Mouse (Mus musculus) frontal cortex, postnatal 10 days (tissue): ENCODE data around the gene Dlg5.
A peak's percentile ranks its signal among the peaks of the same experiment; 100 is the strongest.

Experiments
- DNase-seq, 2 experiments: peaks; one replicate each; pipeline ENCODE4 v3.0.0; 2022; ENCODE audit warnings: low spot score in 2 of 2, mixed read lengths in 1 of 2

The Dlg5 gene

DNA sequence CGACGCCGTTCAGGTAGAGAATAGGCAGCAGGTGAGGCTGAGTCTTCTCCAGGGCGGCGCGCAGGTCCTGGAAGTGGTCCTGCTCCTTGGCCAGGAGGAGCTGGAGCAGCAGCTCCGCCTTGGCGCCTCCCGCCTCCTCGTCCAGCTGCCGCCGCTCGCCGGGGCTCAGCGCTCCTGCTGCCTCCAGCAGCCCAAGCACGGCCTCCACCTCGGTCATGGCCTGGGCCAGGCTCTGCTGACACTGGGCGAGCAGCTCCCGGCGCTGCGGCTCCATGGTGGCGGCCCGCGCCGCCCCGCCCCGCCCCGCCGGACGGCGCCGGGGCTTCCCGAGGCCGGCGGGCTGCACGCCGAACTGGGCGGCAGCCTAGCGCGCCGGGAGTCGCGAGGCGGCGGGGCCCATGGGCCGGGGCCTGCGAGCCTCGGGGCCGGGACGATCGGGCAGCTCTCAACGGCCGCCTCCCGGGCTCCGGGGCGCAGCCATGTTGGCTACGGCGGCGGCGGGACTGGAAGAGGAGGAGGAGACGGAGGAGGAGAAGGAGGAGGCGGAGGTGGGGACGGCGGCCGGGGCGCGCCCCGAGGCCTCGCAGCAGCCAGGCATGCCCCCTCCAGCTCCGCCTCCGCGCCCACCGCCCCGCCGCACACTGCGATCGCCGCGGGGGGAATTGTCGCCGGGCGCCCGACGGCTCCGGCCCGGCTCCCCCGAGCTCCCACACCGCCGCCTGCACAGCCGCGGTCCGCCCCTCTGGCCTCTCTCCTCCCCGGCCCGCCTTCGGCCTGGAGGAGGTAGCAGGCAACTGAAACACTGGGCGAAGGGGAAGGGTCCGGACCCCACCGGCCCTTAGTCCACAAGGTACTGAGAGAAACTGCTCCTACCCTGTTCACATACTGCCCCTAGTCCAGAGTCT lies at the start of gene Dlg5:
TSS of gene Dlg5 (minus strand) at position 744 of the 905 bp plus-strand sequence.
- DNase-seq, result peak in 1 of 2 experiments; percentile 53

DNA sequence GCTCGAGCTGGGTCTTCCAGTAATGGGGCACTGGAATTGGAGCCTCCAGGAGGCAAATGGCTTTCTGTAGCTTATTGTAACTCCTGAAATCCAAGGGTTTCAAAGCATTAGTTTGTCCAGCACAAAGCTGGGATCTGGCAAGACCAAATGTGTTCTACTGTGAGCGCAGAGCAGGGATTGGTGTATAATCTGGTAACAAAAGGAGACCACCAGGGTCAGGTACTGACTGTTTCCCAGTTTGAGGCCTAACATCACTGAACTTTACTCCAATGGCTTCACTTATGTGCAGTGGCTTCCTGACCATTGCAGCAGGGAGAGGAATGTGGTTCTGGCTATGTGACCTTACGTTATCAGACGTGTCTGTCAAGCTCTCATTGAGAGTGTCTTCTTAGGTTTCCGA lies 47.9 kb upstream of the Dlg5 start:
- no peak for DNase-seq

DNA sequence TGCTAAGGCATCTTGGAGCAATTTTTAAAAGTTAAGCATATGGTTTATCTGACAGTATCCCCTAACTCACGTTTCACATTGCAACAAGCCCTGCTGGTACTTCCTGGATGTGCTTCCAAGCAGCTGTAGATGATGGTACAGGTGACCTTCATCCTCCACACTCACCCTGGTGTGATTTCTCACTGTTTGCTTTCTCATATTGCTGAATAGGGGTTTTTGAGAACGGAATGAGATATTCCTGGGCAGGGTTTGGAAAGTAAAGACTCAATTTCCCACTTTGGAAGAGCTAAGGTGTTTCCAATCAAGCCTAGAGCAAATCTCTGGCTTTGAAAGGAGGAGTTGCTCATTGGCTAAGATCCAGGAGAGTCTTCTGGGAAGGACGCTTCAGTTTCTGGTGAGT lies 47.2 kb upstream of the Dlg5 start, which contains the start of gene E330034G19Rik:
TSS of gene E330034G19Rik (plus strand) at position 301 of the 400 bp plus-strand sequence.
- no peak for DNase-seq

GRCm38 (mm10) chr14:24290726-24291125 lies 45.0 kb upstream of the Dlg5 start:
- DNase-seq, result no peak

DNA sequence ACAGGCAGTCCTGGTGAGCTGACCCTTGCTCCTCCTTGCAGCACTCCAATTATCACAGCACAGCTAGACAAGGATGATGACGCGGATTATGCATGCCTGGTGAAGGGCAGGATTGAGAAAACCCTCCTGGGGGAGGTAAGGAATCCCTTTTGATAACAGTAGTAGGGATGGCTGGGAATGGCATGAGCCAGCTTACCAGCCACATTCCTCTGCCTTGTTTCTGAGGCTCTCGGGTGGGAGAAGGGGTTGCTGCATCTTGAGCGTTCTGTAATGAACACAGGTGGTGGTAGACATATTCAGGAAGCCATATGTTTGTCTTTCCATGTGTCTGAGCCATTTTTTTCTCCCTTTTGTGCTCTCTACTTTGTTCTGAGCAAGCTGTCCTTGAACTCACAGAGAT lies 40.4 kb upstream of the Dlg5 start:
- no peak for DNase-seq

DNA sequence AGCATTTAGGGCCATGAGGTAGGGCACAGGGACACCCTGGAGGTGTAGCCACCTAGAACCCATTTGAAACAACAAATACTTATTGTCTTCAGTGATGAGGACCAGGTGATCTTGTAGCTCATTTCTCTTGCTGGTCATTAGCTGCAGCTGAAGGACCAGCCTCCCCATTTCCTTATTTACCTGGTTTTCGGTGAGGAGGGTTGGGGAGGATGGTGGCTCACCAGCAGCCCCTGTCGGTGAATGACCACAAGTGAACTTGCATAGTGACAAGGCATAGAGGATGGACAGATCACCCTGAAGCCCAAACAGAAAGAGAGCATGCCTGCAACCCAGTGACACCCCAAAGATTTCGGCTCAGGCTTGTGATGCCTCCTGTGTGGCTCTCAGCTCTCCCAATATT lies 36.6 kb upstream of the Dlg5 start:
- DNase-seq, result no peak

DNA sequence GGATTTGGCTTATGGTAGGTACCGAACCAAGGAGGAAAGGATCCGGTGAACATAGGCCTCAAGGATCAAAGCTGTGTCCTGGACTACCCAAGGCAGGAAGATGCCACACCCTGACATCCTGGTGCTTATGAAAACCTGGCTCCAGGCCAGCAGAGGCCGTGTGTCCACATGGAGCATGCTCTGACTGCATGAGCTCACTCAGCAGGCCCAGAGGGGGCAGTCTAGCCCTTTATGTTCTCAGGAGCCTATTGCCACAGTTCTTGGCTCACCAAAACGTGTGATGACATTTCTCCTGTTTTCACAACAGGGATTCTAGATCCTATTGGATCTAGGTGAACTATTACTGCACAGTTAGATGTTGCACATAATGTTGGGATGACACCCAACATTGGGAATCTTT lies 35.6 kb upstream of the Dlg5 start:
- DNase-seq, result no peak

- no peak for DNase-seq
Measured at GRCm38 (mm10) chr14:24275534-24275933, 29.8 kb upstream of the Dlg5 start.

GRCm38 (mm10) chr14:24273575-24273974 lies 27.9 kb upstream of the Dlg5 start:
- no peak for DNase-seq

DNA sequence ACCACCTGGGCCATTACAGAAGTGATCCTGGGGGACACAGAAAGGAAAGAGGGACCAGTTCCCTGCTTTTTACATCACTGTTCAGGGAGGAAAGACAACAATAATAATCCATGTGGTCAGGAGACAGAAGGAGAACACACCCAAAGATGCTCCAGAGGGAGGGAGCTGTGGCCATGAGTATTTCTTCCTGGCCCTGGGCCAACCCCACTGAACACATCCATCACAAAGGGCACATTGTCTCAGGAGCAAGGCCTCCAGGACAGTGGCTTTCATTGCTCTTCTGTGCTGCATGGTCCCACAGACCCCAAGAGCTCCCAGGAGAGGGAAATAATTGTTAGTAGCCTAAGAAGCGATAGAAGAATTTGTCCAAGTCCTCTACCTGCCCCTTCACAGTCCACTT lies 23.9 kb upstream of the Dlg5 start:
- no peak for DNase-seq

DNA sequence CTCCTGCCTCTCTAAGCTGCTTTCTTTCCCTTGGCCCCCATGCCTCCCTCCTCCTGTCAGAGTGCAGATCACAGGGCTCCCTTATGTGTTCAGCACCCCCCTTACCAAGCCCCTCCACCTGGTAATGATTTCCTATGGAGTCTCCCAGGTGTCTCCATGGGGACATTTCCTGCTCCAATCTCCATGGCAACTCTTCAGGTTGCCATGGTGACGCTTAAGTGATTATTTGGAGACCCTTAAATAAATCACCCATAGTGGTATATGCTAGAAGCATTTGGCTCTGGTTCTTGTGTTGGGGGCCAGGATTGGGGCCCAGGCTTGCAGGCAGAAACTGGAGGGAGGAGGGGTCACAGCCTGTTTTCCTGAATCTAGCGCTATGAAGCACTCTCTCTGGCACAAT lies 17.2 kb upstream of the Dlg5 start:
- DNase-seq, result peak; percentile 38 to 43

DNA sequence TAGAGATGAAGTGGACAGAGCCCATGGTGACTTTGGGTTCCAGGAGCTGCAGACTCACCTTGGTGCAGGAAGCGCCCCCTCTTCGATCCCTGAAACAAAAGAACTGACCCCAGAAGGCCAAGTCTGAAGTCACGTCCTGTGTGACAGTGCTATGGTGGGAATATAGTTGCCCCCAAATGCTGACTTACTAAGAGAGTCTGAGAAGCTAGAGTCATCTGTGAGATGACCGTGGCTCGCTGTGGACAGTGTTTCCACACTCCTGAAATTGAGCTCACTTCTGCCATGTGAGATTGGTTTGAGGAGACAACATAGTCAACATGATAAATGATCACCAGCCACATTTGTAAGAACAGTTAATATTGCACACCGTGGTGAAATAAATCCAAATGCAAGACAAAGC lies 16.7 kb upstream of the Dlg5 start:
- DNase-seq, result no peak

GRCm38 (mm10) chr14:24260391-24260790 lies 14.7 kb upstream of the Dlg5 start:
- DNase-seq, result no peak

- DNase-seq, result no peak
Measured at GRCm38 (mm10) chr14:24255956-24256355, 10.2 kb upstream of the Dlg5 start.

DNA sequence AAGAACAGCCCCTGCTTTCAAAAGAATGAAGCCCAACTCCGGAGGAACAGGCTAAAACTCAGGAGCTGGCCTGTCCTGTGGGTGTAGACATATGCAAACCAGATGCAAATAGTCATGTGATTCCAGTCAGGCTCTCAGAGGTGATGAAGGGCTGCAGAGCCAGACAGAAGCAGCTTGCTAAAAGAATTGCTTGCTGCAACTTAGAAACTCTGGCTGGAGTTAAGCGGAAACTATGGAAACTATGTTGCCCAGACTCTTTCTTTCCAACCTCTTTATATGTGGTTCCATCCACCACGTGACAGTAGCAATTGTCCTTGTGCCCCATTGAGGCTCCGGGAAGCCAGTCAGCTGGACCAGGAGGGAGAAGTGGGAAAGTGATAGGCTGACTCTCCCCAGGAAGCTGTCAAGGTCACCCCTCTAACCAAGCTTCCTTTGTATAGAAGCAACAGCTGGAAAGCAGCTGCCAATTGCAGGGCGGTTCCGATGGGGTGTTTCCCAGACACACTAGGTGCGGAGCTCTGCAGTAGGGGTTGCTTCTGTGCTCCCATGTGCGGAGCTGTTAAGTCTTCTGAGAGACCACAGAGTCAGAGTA lies 8.0 kb upstream of the Dlg5 start:
- DNase-seq, result no peak

DNA sequence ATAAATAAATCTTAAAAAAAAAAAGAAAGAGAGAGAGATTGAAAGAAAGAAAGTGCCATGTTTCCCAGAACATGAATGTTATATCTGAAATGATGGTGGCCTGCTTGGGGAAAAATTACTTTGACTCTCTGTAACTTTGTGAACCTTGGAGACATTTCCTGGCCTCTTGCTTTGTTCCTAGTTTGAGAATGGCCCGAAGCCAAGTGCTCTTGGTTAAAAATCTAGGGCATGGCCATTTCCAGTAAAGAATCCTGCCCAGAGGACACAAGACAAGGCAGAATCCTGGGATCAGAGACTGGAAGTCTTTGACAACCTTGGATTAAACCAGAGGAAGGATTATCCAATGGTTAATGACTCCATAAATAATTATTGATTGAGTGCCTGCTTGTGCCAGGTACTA lies 5.6 kb upstream of the Dlg5 start:
- DNase-seq, result no peak

- DNase-seq, result no peak
Measured at GRCm38 (mm10) chr14:24249926-24250325, 4.2 kb upstream of the Dlg5 start.

DNA sequence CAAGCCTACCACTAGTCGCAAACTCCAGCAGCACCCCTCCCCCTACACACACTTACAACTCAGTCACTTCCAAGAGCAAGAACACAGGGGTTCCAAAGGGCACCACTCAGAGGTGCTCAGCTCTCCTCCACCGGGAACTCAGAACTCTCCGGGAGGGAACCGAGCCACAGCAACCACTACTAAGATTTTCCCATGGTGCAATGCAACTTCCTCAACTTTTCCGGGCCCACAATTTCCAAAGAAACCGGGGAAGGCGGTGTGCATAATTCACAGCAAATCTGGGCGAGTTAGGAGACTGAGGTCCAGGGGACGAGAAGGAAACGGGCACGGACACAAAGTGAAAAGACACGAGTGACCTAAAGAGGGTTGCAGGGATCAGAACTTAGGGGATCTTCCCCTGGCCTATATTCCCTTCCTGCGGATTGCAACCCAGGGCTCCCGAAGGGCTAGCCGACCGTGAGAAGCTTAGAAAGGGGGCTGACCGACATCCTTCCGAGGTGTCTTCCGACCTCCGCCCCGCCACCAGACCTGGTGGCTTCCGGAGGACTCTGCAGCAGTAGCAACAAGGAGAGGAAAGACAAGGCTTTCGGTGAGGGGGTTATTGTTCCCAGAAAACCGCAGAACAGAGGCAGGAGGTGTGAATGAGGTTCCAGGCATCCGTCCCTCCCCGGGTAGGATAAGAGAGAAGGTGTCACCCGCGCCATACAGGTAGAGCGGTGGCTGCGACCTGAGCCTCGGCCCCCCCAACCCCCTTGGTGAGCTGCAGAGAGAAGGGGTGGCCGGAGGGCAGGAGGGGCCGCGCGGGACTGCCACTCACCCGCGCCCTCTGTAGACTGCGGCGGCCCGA lies 1.2 kb downstream of the Dlg5 start:
- DNase-seq, result no peak

GRCm38 (mm10) chr14:24242016-24242415 lies 3.7 kb downstream of the Dlg5 start:
- no peak for DNase-seq

DNA sequence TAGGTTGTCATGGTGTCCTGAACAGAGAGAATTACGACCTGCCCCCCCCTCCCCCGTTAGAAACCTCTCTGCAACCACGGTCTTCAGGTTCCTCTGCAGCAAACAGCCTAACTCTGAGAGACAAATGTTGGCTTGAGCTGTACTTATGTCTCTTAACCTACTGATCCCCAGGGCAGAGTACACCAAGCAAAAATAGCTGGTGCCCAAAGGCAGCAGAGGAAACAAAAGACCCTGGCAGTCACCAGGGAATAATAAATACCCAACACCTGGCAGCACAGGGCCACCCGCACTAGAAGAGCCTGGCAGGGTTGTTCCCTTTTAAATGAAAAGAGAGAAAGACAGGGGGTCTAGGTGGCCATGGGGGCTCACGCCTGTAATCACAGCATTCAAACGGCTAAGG lies 4.9 kb downstream of the Dlg5 start:
- no peak for DNase-seq

- no peak for DNase-seq
Measured at GRCm38 (mm10) chr14:24239651-24240050, 6.1 kb downstream of the Dlg5 start.

- DNase-seq, result no peak
Measured at GRCm38 (mm10) chr14:24235954-24236353, 9.8 kb downstream of the Dlg5 start.
